Mouse (Mus musculus) thymus, postnatal 0 days (tissue): ENCODE results near the gene Ptger1. TPM values are rescaled to one million over a fixed set of nuclear protein-coding genes. Genes with fewer than 3 reads are reported as not detected.

Experiments used
- DNase-seq: peaks from one replicate; pipeline ENCODE4 v3.0.0-alpha.2; 2015; ENCODE audit warnings: low spot score
- polyA plus RNA-seq: library from polyadenylated mRNA; unstranded; fragments of >200 nt; fragmentation: Nextera tagmentation; extraction: Ambion mirVana; gene quantifications from 2 replicates; pipeline ENCODE4 v1.2.1, GENCODE M21; 2015

Gene Ptger1
- polyA plus RNA-seq: 0.42 and 0.82 TPM in 2 replicates

DNA sequence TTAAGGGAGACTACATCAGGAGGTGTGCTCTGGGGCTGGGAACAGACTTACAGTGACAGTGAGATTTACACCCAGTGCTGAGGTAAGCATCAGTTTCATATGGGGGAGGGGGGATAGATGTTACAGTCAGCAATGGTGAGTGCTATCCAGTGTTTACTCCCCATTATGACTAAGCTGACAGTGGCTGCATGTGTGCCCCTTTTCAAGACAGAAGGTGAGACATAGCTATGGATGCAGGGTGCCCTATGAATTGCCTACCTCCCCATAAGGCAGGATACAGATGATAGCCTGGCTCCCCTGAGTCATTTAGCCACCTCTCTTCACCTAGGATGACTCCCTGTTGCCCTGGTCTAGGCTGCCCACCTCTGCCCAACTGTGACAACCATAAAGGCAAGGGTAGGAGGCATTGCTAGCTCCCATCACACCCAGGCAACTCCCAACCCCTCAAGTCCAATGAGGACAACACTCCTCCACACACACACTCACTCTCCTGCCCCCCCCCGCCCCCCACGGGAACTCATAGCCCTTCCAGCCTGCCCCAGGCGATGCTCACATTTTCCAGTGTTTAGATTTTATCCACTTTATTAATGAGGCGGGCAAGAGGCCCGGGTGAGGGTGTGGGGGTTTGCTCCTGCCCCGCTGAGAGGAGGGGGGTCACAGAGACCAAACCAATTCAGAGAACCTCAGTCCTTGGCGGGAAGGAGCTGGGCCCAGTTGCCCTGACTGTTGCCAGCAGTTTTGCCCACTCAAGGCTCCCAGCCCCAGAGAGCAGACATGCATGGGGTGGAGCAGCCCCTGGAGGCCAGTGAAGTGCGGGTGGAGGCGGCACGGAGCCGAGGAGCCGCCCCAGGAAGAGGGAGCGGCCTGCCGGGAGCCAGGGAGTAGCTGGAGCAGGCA is at the start of gene Ptger1:
Gene Ptger1 (plus strand): TSS at position 710 of the 897 bp plus-strand sequence.
- DNase-seq: no peak

DNA sequence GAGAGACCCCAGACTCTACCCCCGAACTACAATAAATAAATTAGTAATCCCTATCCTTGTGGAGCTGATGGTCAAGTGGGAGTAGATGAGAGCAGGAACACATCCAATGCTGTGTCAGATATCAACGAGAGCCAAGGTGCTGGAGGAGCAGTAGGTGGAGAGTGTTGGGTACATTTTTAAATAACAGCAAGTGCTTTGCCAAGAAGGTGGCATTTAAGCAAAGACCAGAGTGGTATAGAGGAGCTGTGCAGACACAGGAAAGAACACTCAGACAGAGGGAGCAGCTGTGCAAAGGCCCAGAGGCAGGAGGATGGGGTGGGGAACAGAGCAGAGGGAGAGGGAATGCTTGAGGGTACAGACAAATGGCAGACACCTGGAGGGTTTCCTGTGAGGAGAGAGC is 49.4 kb upstream of the Ptger1 start:
- no peak for DNase-seq

- no peak for DNase-seq
Observed at GRCm38 (mm10) chr8:83618566-83618965, 47.9 kb upstream of the Ptger1 start.

- DNase-seq: peak; percentile 73
Observed at GRCm38 (mm10) chr8:83619568-83620285, 46.8 kb upstream of the Ptger1 start.

DNA sequence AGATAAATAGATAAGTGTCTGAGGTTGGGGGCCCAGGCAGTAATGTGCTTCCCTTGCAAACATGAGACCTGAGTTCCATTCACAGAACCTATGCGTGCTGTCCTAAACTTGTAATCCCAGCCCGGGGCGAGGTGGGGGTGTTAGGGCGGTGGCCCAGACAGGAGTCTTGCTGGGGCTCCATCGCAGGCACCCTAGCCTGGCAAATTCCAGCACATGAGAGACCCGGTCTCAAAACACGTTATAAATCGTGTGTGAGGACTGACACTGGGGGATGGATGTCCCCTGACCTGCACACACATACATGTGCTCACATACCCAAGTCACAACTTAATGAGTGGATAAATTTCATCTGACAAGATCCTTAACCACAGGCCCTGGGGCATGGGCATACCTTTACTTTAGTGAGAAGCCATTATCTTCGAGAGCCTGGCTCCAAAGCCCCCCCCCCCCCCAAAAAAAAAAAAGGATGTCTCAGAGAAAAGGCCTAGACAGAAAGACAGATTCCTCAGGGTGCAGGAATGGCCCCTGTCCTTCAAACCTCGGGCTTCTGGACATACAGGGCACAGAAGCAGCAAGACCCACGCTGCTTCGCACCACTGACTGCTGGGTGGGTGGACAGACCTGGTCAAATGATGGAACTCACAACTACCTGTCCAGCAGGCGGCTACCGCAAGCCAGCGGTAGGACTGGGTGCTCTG is 44.6 kb upstream of the Ptger1 start:
- DNase-seq: no peak

DNA sequence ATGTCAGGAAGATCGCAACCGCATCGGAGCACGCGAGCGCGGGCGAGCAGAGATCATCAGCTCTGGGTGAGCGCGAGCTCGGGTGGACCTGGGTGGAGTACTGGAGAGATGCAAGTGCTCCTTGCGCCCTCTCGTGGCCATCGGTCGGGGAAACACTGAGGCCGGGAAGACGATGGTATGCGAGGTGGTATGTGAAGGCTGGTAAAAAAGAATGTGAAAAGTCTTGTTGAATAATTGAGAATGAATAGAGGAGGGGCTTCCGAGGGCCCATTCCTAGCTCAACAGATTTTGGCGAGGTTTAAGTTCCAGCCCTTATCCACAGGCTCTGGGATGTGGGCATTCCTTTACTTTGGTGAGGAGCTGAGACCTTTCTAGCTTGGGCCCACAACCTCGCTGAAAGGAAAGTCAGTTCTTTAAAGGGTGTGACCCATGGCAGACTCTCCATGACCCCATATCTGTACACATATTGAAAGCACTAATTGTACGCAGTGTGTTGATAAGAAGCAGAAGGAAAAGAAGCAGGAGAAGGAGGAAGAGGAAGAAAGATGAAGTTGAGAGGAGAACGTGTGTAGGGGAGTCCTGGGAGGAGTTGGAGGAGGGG is 44.0 kb upstream of the Ptger1 start:
- peak; percentile 91 for DNase-seq

DNA sequence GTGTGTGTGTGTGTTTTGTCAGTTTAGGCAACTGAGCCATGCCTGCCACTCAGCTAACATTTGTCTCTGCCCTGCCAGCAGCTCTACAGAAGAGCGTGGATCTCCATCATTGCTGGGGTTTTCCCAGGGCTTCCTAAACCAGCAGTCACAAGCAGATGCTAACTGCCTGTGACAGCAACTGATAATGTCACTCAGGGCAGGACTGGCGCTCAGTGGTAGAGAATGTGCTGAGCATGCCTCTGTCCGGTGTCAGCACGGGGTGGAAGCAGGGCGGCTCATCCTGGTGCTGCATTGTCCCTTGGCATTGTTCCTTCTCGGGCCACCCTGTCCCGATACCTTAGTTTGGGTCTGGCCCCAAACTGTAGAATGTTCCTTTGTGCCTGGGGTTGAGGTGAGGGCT is 42.9 kb upstream of the Ptger1 start:
- DNase-seq: no peak

DNA sequence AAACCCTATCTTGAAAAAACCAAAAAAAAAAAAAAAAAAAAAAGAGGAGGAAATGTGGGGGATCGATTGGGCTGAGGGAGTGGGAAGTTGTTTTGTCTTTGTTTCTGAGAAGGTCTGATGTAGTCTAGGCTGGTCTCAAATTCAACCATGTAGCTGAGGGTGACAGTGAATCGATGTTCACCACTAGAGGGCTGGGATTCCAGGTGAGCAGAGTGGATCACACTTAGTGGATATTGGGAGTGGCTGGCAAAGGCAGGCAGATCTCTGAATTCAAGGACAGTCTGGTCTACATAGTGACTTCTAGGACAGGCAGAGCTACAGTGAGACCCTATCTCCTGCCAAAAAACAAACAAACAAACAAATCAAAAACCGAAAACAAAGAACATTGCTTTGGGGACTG is 41.7 kb upstream of the Ptger1 start:
- DNase-seq: no peak

GRCm38 (mm10) chr8:83625676-83626299 is 40.7 kb upstream of the Ptger1 start:
- DNase-seq: no peak

DNA sequence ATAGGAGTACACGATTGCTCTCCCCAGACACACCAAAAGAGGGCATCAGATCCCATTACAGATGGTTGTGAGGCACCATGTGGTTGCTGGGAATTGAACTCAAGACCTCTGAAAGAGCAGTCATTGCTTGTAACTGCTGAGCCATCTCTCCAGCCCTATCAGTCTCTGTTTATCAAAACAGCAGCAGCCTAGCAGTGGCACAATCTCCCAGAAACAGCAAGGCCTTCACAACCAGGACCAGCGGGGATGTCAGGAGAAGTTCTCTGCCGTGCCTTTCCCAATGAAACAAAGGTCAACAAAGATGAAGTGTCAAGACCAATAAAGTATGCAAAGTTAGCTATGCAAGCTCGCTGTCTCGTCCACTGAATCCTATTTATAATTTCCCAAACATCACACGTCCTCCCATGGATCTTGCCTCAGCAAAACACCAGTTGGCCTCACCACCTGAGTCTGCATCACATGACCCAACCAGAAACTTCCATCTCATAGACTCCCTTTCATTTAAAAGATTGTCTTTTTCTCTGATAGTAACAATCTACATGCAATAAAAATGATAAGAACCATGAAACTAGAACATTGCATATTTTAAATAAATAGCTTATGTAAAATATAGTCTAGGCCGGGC is 34.3 kb upstream of the Ptger1 start:
- no peak for DNase-seq

DNA sequence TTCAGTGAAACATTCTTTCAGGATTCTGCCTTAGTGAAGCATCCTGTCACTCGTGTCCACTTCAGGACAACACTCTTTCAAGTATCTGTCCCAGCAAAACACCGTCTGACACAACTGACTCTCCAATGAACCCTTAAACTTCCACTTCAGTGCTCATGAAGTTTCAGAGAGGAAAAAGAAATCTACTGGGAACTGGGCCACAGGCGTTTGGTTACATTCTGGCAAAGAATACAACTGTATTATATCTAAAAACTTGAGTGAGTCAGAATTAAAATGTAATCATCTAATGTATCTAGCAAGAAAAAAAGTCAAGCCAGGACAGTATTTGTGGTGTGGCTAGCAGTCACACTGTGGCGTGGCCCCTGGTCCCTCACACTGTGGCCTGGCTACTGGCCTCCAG is 27.6 kb upstream of the Ptger1 start:
- no peak for DNase-seq

DNA sequence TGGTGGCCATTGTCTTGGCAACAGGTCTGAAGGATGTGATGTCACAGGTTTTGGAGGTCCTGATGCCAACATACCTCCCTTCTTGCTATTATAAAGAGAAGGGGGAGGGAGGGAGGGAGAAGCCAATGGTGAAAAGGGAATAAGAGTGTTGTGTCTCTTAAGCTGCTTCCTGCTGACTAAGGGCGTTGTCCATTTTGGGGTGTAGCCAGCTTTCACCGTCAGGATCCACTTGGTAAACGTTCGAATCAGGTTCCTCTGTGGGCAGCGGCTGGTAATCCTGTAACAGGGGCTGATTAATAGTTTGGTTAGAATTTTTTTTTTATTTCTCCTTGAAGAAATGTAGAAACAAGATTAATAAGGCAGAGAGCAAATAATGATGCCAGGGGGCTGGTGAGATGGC is 26.8 kb upstream of the Ptger1 start:
- no peak for DNase-seq

DNA sequence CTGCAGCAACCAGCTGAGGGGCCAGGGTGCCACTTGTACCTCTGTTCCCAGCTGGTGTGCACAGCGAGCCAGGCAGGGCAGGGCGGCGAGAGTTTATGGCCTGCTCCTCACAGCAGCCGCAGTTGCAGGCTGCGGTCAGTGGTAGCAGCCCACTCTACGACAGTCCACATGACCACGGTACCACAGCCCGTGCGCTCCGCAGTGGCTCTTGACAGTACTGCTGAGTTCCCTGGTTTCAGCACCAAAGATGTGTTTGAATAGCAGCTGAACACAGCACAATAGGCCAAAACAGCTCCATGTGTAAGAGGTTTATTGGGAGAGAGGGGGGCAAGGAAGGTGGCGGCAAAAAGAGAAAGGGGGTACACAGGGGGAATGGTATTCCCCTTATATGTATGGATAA is 19.0 kb upstream of the Ptger1 start:
- DNase-seq: no peak

GRCm38 (mm10) chr8:83648031-83648430 is 18.4 kb upstream of the Ptger1 start:
- DNase-seq: no peak

GRCm38 (mm10) chr8:83649699-83650098 is 16.8 kb upstream of the Ptger1 start:
- DNase-seq: no peak

DNA sequence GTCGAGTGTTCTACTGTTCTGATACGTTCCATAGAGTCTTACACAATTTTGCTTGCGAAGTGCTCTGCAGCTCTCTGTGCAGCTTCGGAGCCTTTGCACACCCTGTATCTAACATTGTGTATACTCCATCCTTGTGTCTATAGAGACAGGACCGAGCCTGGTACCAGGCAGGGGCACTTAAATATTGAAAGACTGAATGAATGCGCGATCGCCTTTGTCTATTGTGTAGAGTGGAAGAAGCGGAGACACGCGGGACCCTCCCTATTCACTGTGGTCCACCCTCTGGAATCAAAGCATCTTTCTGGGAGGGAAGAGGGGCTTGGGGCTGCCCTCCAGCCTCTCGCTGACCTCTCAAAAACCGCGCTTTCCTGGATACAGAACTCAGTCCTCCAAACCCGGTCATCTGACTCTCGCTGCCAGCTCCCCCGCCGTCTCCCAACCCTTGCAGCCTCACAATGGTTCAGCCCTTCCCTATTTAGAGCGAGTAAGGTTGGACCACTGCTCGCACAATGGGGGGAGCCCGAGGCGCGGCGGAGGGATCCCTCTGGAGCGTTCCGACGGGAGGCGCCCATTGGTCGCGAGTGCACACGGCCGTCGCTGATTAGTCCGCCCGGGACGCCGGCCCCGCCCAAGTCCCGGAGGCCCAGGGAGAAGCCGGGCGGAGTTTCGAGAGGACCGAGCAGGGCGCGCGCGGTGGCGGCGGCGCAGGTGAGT is 14.3 kb upstream of the Ptger1 start, which contains the start of gene Gipc1:
Gene Gipc1 (plus strand): TSS at position 648 of the 714 bp plus-strand sequence.
- DNase-seq: peak; percentile 99

- DNase-seq: peak; percentile 42
Observed at GRCm38 (mm10) chr8:83652744-83653661, 13.5 kb upstream of the Ptger1 start.

- no peak for DNase-seq
Observed at GRCm38 (mm10) chr8:83653662-83654017, 12.8 kb upstream of the Ptger1 start.

GRCm38 (mm10) chr8:83654725-83655124 is 11.8 kb upstream of the Ptger1 start:
- no peak for DNase-seq
